ENCODE assay signal across 9 mouse cellular contexts in genomic region chr7:19746426-19747201, GRCm38 (mm10). TPM values are rescaled to one million over a fixed set of nuclear protein-coding genes. Genes with fewer than 3 reads are reported as not detected.
A peak's percentile ranks its signal among the peaks of the same experiment; 100 is the strongest.
DNase-seq lines count a peak whose midpoint lies in the region; ATAC-seq and TF ChIP-seq lines count a peak whose summit lies in the region.
"Had no signal": no experiment of that assay in that cellular context is flagged by ENCODE, and none has a peak within 500 bp of the region (broad histone marks: within the 10 kb centered on the region; RNA-seq: fewer than 3 reads in every experiment).

No protein-coding gene starts in this region.

- H3K4me3 ChIP-seq in kidney, embryonic 15.5 days (replicated peaks): peak overlapping the region; percentile 74
- H3K4me3 ChIP-seq in embryonic facial prominence, embryonic 14.5 days (ENCODE audit: low read depth, low read length): peak overlapping the region; percentile 84; the same call in 1 of the 2 replicates
- peak overlapping the region; percentile 84 for H3K4me3 ChIP-seq in limb, embryonic 13.5 days
- H3K4me3 ChIP-seq in small intestine, adult 2 months (ENCODE audit: low read depth, low read length): peak overlapping the region; percentile 92

- TF ChIP-seq CTCF in small intestine, adult 2 months (IDR thresholded peaks at IDR 0.05; ENCODE audit: extremely low read depth, insufficient read length, insufficient replicate concordance, low read depth, low read length): no peak

- peak overlapping the region; percentile 88 for H3K4me2 ChIP-seq in kidney, embryonic 15.5 days
- H3K4me2 ChIP-seq in embryonic facial prominence, embryonic 14.5 days (ENCODE audit: low read depth, low read length): peak overlapping the region; percentile 84
- H3K4me2 ChIP-seq in limb, embryonic 13.5 days (replicated peaks): peak overlapping the region; percentile 85

- no peak for ATAC-seq in kidney, embryonic 15.5 days (replicated peaks; ENCODE audit: low FRiP score)
- ATAC-seq in embryonic facial prominence, embryonic 14.5 days (ENCODE audit: low read depth): no peak
- ATAC-seq in limb, embryonic 13.5 days (ENCODE audit: low FRiP score, low read depth): no peak
- no peak for ATAC-seq in erythroid progenitor cell, adult 5-6 weeks (replicated peaks; ENCODE audit: low FRiP score, poor library complexity, severe bottlenecking)

- WGBS in kidney, embryonic 15.5 days: 22% methylated on average over 6 of the region's 6 CpGs
- WGBS in embryonic facial prominence, embryonic 14.5 days: 18% methylated on average over 6 of the region's 6 CpGs
- 45% methylated on average over 6 of the region's 6 CpGs for WGBS in limb, embryonic 13.5 days
- WGBS in small intestine, adult 2 months: 54% methylated on average over 6 of the region's 6 CpGs

- DNase-seq in kidney, postnatal 10 days: no peak
- peak; percentile 41 for DNase-seq in embryonic facial prominence, embryonic 14.5 days (ENCODE audit: low spot score)
- no peak for DNase-seq in spleen, adult 12 weeks (ENCODE audit: low spot score)
- DNase-seq in frontal cortex, postnatal 10 days (ENCODE audit: low spot score in 2 of 2): no peak
- DNase-seq: kidney, adult 8-10 months had no signal

- no peaks in the 10 kb centered on the region for H3K27me3 ChIP-seq in kidney, embryonic 15.5 days
- H3K27me3 ChIP-seq in embryonic facial prominence, embryonic 14.5 days (replicated peaks; ENCODE audit: control insufficient read depth, insufficient read depth, low read length): no peaks in the 10 kb centered on the region
- H3K27me3 ChIP-seq in limb, embryonic 13.5 days: no peaks in the 10 kb centered on the region
- H3K27me3 ChIP-seq in small intestine, adult 2 months (ENCODE audit: control insufficient read depth, insufficient read depth, low read length): no peaks in the 10 kb centered on the region

- H3K9ac ChIP-seq in kidney, embryonic 15.5 days: peak overlapping the region; percentile 77; the same call in 1 of the 2 replicates
- peak overlapping the region; percentile 34; the same call in 1 of the 2 replicates for H3K9ac ChIP-seq in embryonic facial prominence, embryonic 14.5 days (ENCODE audit: low read depth, low read length)
- H3K9ac ChIP-seq in limb, embryonic 13.5 days: peak overlapping the region; percentile 59

- peak overlapping the region; percentile 87 for H3K27ac ChIP-seq in kidney, embryonic 15.5 days
- H3K27ac ChIP-seq in embryonic facial prominence, embryonic 14.5 days (replicated peaks; ENCODE audit: low read depth, low read length): peak overlapping the region; percentile 64; the same call in 1 of the 2 replicates
- no peak overlapping the region; the same call in 1 of the 2 replicates for H3K27ac ChIP-seq in limb, embryonic 13.5 days
- H3K27ac ChIP-seq in small intestine, adult 2 months (ENCODE audit: insufficient read depth, low read depth, low read length): peak overlapping the region; percentile 82

- no peaks in the 10 kb centered on the region for H3K9me3 ChIP-seq in kidney, embryonic 15.5 days (replicated peaks)
- no peaks in the 10 kb centered on the region for H3K9me3 ChIP-seq in embryonic facial prominence, embryonic 14.5 days (ENCODE audit: control insufficient read depth, low read length)
- no peaks in the 10 kb centered on the region for H3K9me3 ChIP-seq in limb, embryonic 13.5 days

- H3K4me1 ChIP-seq in kidney, embryonic 15.5 days: peaks cover 78% of the 10 kb centered on the region
- peaks cover 14% of the 10 kb centered on the region for H3K4me1 ChIP-seq in embryonic facial prominence, embryonic 14.5 days (ENCODE audit: control insufficient read depth, insufficient read depth, low read length)
- H3K4me1 ChIP-seq in limb, embryonic 13.5 days: peaks cover 51% of the 10 kb centered on the region
- peaks cover 18% of the 10 kb centered on the region for H3K4me1 ChIP-seq in small intestine, adult 2 months (ENCODE audit: control insufficient read depth, insufficient read depth, insufficient read length, low read length)

- peaks cover 27% of the 10 kb centered on the region for H3K36me3 ChIP-seq in kidney, embryonic 15.5 days
- H3K36me3 ChIP-seq in embryonic facial prominence, embryonic 14.5 days (ENCODE audit: control insufficient read depth, insufficient read depth, low read length): peaks cover 13% of the 10 kb centered on the region
- H3K36me3 ChIP-seq in limb, embryonic 13.5 days: peaks cover 22% of the 10 kb centered on the region
- H3K36me3 ChIP-seq in small intestine, adult 2 months (ENCODE audit: control insufficient read depth, insufficient read depth, low read length): peaks cover 17% of the 10 kb centered on the region

- TF ChIP-seq POLR2A in small intestine, adult 2 months (IDR thresholded peaks at IDR 0.05; ENCODE audit: low read depth, low read length): no peak

RNA-seq across cellular contexts. Expression of gene Nectin2, which starts 3.7 kb away (rescaled TPM):
- 130 and 138 TPM in 2 replicates for polyA plus RNA-seq in kidney, embryonic 15.5 days (2015; fragmentation: Nextera tagmentation; extraction: Ambion mirVana)
- 55.2 and 62.0 TPM in 2 replicates for polyA plus RNA-seq in embryonic facial prominence, embryonic 14.5 days (2014; fragmentation: Nextera tagmentation; extraction: Ambion mirVana)
- 88.6 and 88.7 TPM in 2 replicates for polyA plus RNA-seq in limb, embryonic 13.5 days (2015; fragmentation: Nextera tagmentation; extraction: Ambion mirVana)
- 128 and 208 TPM in 2 replicates for polyA plus RNA-seq in small intestine, adult 2 months (2012; rRNA removed)
- not detected in 2 replicates for total RNA-seq in erythroid progenitor cell, adult 5-6 weeks (2015; ENCODE audit: low replicate concordance)
- total RNA-seq in erythroid progenitor cell, adult 5-6 weeks (2017; ENCODE audit: low replicate concordance): 0.64 TPM in 1 of 2 replicates, not detected in the other

RNA-seq across cellular contexts. Expression of gene Bcam, which starts 24.2 kb away (rescaled TPM):
- 244 and 257 TPM in 2 replicates for polyA plus RNA-seq in kidney, embryonic 15.5 days (2015; fragmentation: Nextera tagmentation; extraction: Ambion mirVana)
- 101 and 114 TPM in 2 replicates for polyA plus RNA-seq in embryonic facial prominence, embryonic 14.5 days (2014; fragmentation: Nextera tagmentation; extraction: Ambion mirVana)
- 69.0 and 72.7 TPM in 2 replicates for polyA plus RNA-seq in limb, embryonic 13.5 days (2015; fragmentation: Nextera tagmentation; extraction: Ambion mirVana)
- polyA plus RNA-seq in small intestine, adult 2 months (2012; rRNA removed): 18.6 and 20.3 TPM in 2 replicates
- total RNA-seq in erythroid progenitor cell, adult 5-6 weeks (2015; ENCODE audit: low replicate concordance): not detected in 2 replicates
- total RNA-seq in erythroid progenitor cell, adult 5-6 weeks (2017; ENCODE audit: low replicate concordance): not detected in 2 replicates

RNA-seq across cellular contexts. Expression of gene Tomm40, which starts 31.4 kb away (rescaled TPM):
- 168 and 177 TPM in 2 replicates for polyA plus RNA-seq in kidney, embryonic 15.5 days (2015; fragmentation: Nextera tagmentation; extraction: Ambion mirVana)
- polyA plus RNA-seq in embryonic facial prominence, embryonic 14.5 days (2014; fragmentation: Nextera tagmentation; extraction: Ambion mirVana): 114 and 125 TPM in 2 replicates
- 126 and 133 TPM in 2 replicates for polyA plus RNA-seq in limb, embryonic 13.5 days (2015; fragmentation: Nextera tagmentation; extraction: Ambion mirVana)
- 62.8 and 72.9 TPM in 2 replicates for polyA plus RNA-seq in small intestine, adult 2 months (2012; rRNA removed)
- total RNA-seq in erythroid progenitor cell, adult 5-6 weeks (2015; ENCODE audit: low replicate concordance): 14.7 and 16.9 TPM in 2 replicates
- total RNA-seq in erythroid progenitor cell, adult 5-6 weeks (2017; ENCODE audit: low replicate concordance): 8.9 and 10.4 TPM in 2 replicates

RNA-seq across cellular contexts. Expression of gene Apoe, which starts 47.6 kb away (rescaled TPM):
- 259 and 340 TPM in 2 replicates for polyA plus RNA-seq in kidney, embryonic 15.5 days (2015; fragmentation: Nextera tagmentation; extraction: Ambion mirVana)
- 482 and 510 TPM in 2 replicates for polyA plus RNA-seq in embryonic facial prominence, embryonic 14.5 days (2014; fragmentation: Nextera tagmentation; extraction: Ambion mirVana)
- polyA plus RNA-seq in limb, embryonic 13.5 days (2015; fragmentation: Nextera tagmentation; extraction: Ambion mirVana): 236 and 241 TPM in 2 replicates
- polyA plus RNA-seq in small intestine, adult 2 months (2012; rRNA removed): 591 and 688 TPM in 2 replicates
- total RNA-seq in erythroid progenitor cell, adult 5-6 weeks (2015; ENCODE audit: low replicate concordance): 49.9 and 66.0 TPM in 2 replicates
- 260 and 282 TPM in 2 replicates for total RNA-seq in erythroid progenitor cell, adult 5-6 weeks (2017; ENCODE audit: low replicate concordance)

RNA-seq across cellular contexts. Expression of gene Cblc, which starts 50.0 kb away (rescaled TPM):
- 8.3 and 9.1 TPM in 2 replicates for polyA plus RNA-seq in kidney, embryonic 15.5 days (2015; fragmentation: Nextera tagmentation; extraction: Ambion mirVana)
- 4.7 TPM in 2 replicates for polyA plus RNA-seq in embryonic facial prominence, embryonic 14.5 days (2014; fragmentation: Nextera tagmentation; extraction: Ambion mirVana)
- 4.2 and 4.9 TPM in 2 replicates for polyA plus RNA-seq in limb, embryonic 13.5 days (2015; fragmentation: Nextera tagmentation; extraction: Ambion mirVana)
- polyA plus RNA-seq in small intestine, adult 2 months (2012; rRNA removed): 56.7 and 145 TPM in 2 replicates
- total RNA-seq in erythroid progenitor cell, adult 5-6 weeks (2015; ENCODE audit: low replicate concordance): not detected in 2 replicates
- total RNA-seq in erythroid progenitor cell, adult 5-6 weeks (2017; ENCODE audit: low replicate concordance): not detected in 2 replicates
